ENCODE assay signal across 19 mouse cellular contexts in the genomic region with DNA sequence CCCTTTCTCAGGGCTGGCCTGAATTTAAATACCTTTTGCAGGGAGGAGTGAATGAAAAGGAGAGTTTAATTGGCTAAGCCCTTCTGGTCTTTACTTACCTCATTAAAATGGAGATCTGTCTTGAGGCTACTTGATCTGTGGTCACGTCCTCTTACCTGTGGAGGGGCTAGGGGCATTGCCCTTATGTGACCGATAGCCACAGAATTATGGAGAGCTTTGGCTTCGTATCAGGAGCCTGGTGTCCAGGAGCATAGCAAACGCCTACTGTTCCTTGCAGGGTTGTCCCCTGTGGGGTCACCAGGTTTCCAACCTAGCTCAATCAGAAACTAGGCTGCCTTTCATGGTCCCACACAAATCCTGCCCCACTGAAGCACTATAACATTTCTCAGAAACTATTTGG.
DNase-seq lines count a peak whose midpoint lies in the region; ATAC-seq lines count a peak whose summit lies in the region.
"Had no signal": no experiment of that assay in that cellular context is flagged by ENCODE, and none has a peak within 500 bp of the region (broad histone marks: within the 10 kb centered on the region; RNA-seq: fewer than 3 reads in every experiment).

No protein-coding gene starts in this region.

- WGBS in midbrain, embryonic 11.5 days, result 89% methylated on average over 4 of the region's 4 CpGs
- 86% methylated on average over 4 of the region's 4 CpGs for WGBS in midbrain, embryonic 14.5 days

- no peak for ATAC-seq in midbrain, embryonic 11.5 days (ENCODE audit: low FRiP score)
- ATAC-seq in midbrain, embryonic 14.5 days (ENCODE audit: low FRiP score, low TSS enrichment), result no peak
- ATAC-seq: activated CD4-positive, CD25-positive, alpha-beta regulatory T cell, adult 4 months; CD4-positive, CD25-positive, alpha-beta regulatory T cell, adult 4 months; Patski had no signal

- no peaks in the 10 kb centered on the region for H3K36me3 ChIP-seq in midbrain, embryonic 11.5 days (ENCODE audit: control insufficient read depth, insufficient read depth, low read length)
- no peaks in the 10 kb centered on the region for H3K36me3 ChIP-seq in midbrain, embryonic 14.5 days (ENCODE audit: control insufficient read depth, insufficient read depth, low read length)
- H3K36me3 ChIP-seq: G1E had no signal

- H3K4me3 ChIP-seq in midbrain, embryonic 11.5 days (ENCODE audit: low read depth, low read length), result no peak overlapping the region
- no peak overlapping the region for H3K4me3 ChIP-seq in midbrain, embryonic 14.5 days (replicated peaks; ENCODE audit: low read depth, low read length)

- H3K9me3 ChIP-seq in midbrain, embryonic 11.5 days (ENCODE audit: control insufficient read depth, low read length), result no peaks in the 10 kb centered on the region
- H3K9me3 ChIP-seq in midbrain, embryonic 14.5 days (ENCODE audit: control insufficient read depth, low read length), result no peaks in the 10 kb centered on the region
- H3K9me3 ChIP-seq: G1E had no signal

- no peaks in the 10 kb centered on the region for H3K4me1 ChIP-seq in midbrain, embryonic 11.5 days (ENCODE audit: control insufficient read depth, insufficient read depth, low read length)
- H3K4me1 ChIP-seq in midbrain, embryonic 14.5 days (ENCODE audit: control insufficient read depth, insufficient read depth, low read length), result no peaks in the 10 kb centered on the region

- H3K9ac ChIP-seq in midbrain, embryonic 11.5 days (ENCODE audit: low read length), result no peak overlapping the region
- H3K9ac ChIP-seq in midbrain, embryonic 14.5 days (replicated peaks; ENCODE audit: low read length), result no peak overlapping the region

- no peak overlapping the region for H3K27ac ChIP-seq in midbrain, embryonic 11.5 days (ENCODE audit: low read depth, low read length)
- no peak overlapping the region for H3K27ac ChIP-seq in midbrain, embryonic 14.5 days (replicated peaks; ENCODE audit: low read depth, low read length)

- no peak overlapping the region for H3K4me2 ChIP-seq in midbrain, embryonic 11.5 days
- H3K4me2 ChIP-seq in midbrain, embryonic 14.5 days (ENCODE audit: low read length), result no peak overlapping the region

- DNase-seq in heart, adult 11 months, result peak; percentile 85
- DNase-seq in heart, postnatal 4 days, result no peak
- peak; percentile 57 for DNase-seq in midbrain, embryonic 11.5 days (ENCODE audit: low spot score, missing footprints)
- DNase-seq in midbrain, embryonic 14.5 days, result no peak
- DNase-seq: adrenal gland, adult 2 months; adrenal gland, adult 8-10 months; adrenal gland, postnatal 10 days; adrenal gland, postnatal 14 days; adrenal gland, postnatal 25 days; adrenal gland, postnatal 36 days; B cell, adult 2 months; cerebellum, adult 11 months; cerebellum, adult 11-12 months; cerebellum, adult 18-20 months had no signal

- no peaks in the 10 kb centered on the region for H3K27me3 ChIP-seq in midbrain, embryonic 11.5 days (ENCODE audit: control insufficient read depth, insufficient read depth, low read length)
- H3K27me3 ChIP-seq in midbrain, embryonic 14.5 days (ENCODE audit: control insufficient read depth, insufficient read depth, low read length), result no peaks in the 10 kb centered on the region
- H3K27me3 ChIP-seq: CH12.LX had no signal

Comparison
In these comparisons a context has a peak if more than half of its experiments do, and no peak if none do; other contexts are left out.
1. DNase-seq: peak in heart, adult 11 months (single experiment) and midbrain, embryonic 11.5 days (single experiment); none in heart, postnatal 4 days (single experiment) and midbrain, embryonic 14.5 days (single experiment).